ENCODE assay signal across 20 mouse cellular contexts in genomic region chr14:29729009-29729408, GRCm38 (mm10).
DNase-seq lines count a peak whose midpoint lies in the region; ATAC-seq lines count a peak whose summit lies in the region.
"Had no signal": no experiment of that assay in that cellular context is flagged by ENCODE, and none has a peak within 500 bp of the region (broad histone marks: within the 10 kb centered on the region; RNA-seq: fewer than 3 reads in every experiment).

No protein-coding gene starts in this region.

- ATAC-seq in frontal cortex, adult (ENCODE audit: low TSS enrichment), result peak; percentile 95
- ATAC-seq: activated CD4-positive, CD25-positive, alpha-beta regulatory T cell, adult 4 months; CD4-positive, CD25-positive, alpha-beta regulatory T cell, adult 4 months; Patski had no signal

- no peak for DNase-seq in frontal cortex, postnatal 14 days (ENCODE audit: low spot score in 2 of 2)
- DNase-seq in right cerebral cortex, adult 18-20 months, result peak; percentile 32
- DNase-seq in right cerebral cortex, postnatal 4 days, result no peak
- peak; percentile 66 for DNase-seq in brain, adult 2 months (ENCODE audit: low read depth, low spot score)
- DNase-seq in B cell, adult 2 months, result no peak
- DNase-seq: adrenal gland, adult 2 months; adrenal gland, adult 8-10 months; adrenal gland, postnatal 10 days; adrenal gland, postnatal 14 days; adrenal gland, postnatal 25 days; adrenal gland, postnatal 36 days; cerebellum, adult 11 months; cerebellum, adult 11-12 months; cerebellum, adult 18-20 months; cerebellum, adult 2 months; cerebellum, adult 8-10 months had no signal

Comparison
In these comparisons a context has a peak if more than half of its experiments do, and no peak if none do; other contexts are left out.
1. DNase-seq: peak in right cerebral cortex, adult 18-20 months (single experiment) and brain, adult 2 months (single experiment); none in frontal cortex, postnatal 14 days (0 of 2), right cerebral cortex, postnatal 4 days (single experiment) and B cell, adult 2 months (0 of 2).